Mouse (Mus musculus) stomach, postnatal 0 days (tissue): ENCODE measurements around the gene Dctn2.

Experiments used
- CTCF ChIP-seq: IDR thresholded peaks from 2 replicates; pipeline ENCODE4 v1.5.1; 2016; ENCODE audit warnings: antibody characterized with exemption, low read depth, mild to moderate bottlenecking, moderate library complexity
- EP300 ChIP-seq: optimal IDR thresholded peaks from 2 replicates; pipeline ENCODE3; 2016; ENCODE audit warnings: antibody characterized with exemption

- peak; percentile 89 for TF ChIP-seq CTCF
- TF ChIP-seq EP300, result no peak
Observed at GRCm38 (mm10) chr10:127228897-127229296, 37.3 kb upstream of the Dctn2 start.
